Mouse (Mus musculus) heart, embryonic 13.5 days (tissue): ENCODE results near the gene Lmnb2. TPM values are rescaled to one million over a fixed set of nuclear protein-coding genes. Genes with fewer than 3 reads are reported as not detected.

Source experiments
- ATAC-seq: fragments of 200-750 bp; cut with Nextera tagmentation; 2 replicates; pipeline ENCODE4 v1.8.0; 2017; ENCODE audit warnings: moderate TSS enrichment; ENCODE audit not compliant: insufficient number of reproducible peaks, low FRiP score, low TSS enrichment; ENCODE audit errors: extremely low read depth
- H3K27ac ChIP-seq: fragments of 300-500 bp; sonication (generic); replicated peaks from 2 replicates; pipeline ENCODE4 v1.5.1; 2015; ENCODE audit warnings: moderate library complexity, mild to moderate bottlenecking, inconsistent platforms
- H3K27me3 ChIP-seq: fragments of 300-500 bp; sonication (generic); replicated peaks from 2 replicates; pipeline ENCODE4 v1.6.1; 2015; ENCODE audit warnings: mild to moderate bottlenecking, inconsistent platforms
- H3K36me3 ChIP-seq: fragments of 300-500 bp; sonication (generic); 2 replicates; pipeline ENCODE4 v1.6.1; 2015; ENCODE audit warnings: mild to moderate bottlenecking, inconsistent platforms
- H3K4me1 ChIP-seq: fragments of 300-500 bp; sonication (generic); 2 replicates; pipeline ENCODE4 v1.6.1; 2015; ENCODE audit warnings: inconsistent platforms
- H3K4me2 ChIP-seq: fragments of 300-500 bp; sonication (generic); 2 replicates; pipeline ENCODE4 v1.6.1; 2015; ENCODE audit warnings: inconsistent platforms, mild to moderate bottlenecking, moderate library complexity
- H3K4me3 ChIP-seq: fragments of 300-500 bp; sonication (generic); 2 replicates; pipeline ENCODE4 v1.5.1; 2015; ENCODE audit warnings: moderate library complexity, mild to moderate bottlenecking, inconsistent platforms
- H3K9ac ChIP-seq: fragments of 300-500 bp; sonication (generic); 2 replicates; pipeline ENCODE4 v1.6.1; 2015; ENCODE audit warnings: inconsistent platforms, mild to moderate bottlenecking, moderate library complexity
- H3K9me3 ChIP-seq: fragments of 300-500 bp; sonication (generic); 2 replicates; pipeline ENCODE4 v1.6.1; 2016; ENCODE audit warnings: inconsistent platforms
- WGBS: fragments of 180-500 bp; shearing (Covaris S2); methylation state at CpG from one replicate; pipeline ENCODE4 v1.1.7; 2015; ENCODE audit warnings: mixed read lengths; 5-methylcytosine and 5-hydroxymethylcytosine counted together
- polyA plus RNA-seq: library from polyadenylated mRNA; unstranded; fragments of >200 nt; fragmentation: Nextera tagmentation; extraction: Ambion mirVana; gene quantifications from 2 replicates; pipeline ENCODE4 v1.2.1, GENCODE M21; 2015

Lmnb2 gene
- polyA plus RNA-seq, 1 experiment from 2014 or later, result 24.8 TPM

DNA sequence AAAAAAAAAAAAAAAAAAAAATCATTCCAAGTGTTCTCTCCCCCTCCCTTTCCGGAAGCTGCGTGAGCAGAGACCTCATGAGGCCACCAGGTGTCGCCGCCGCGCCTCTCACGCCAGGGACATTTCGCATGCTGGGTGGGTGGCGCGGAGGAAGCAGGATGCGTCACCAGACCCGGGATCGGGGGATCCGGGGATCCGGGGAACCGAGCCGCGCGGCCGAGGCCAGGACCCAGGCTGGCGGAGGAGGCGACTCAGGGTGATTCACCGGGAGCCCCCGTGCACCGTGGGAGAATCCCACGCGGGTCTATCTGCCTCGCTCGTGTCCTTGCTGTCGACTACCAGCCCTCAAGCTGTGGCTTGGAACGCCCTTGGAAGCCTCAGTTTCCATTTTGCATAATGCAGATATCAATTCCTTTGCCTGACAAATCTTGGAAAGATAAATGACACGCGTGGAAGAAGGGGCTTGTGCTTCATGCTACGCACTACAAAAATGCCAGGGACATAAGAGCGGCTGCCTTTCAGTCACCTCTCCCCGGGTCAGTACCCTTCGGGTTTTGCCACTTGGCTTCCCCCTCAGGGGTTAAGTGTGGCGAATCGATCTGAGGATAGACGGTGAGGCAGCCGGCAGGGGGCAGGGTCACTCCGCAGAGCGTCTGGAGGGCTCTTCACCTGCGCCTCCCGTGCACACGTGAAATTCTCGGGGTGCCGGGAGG is 10.7 kb upstream of the Lmnb2 start:
- H3K4me1 ChIP-seq, result peaks cover 42% of the 10 kb centered on the region
- under 1% methylated on average over 48 of the region's 48 CpGs for WGBS
- ATAC-seq, result peak; percentile 11; the same call in 1 of the 2 replicates
- H3K9me3 ChIP-seq, result peaks cover 1% of the 10 kb centered on the region; the same call in 1 of the 2 replicates
- peak overlapping the region; percentile 97 for H3K27ac ChIP-seq
- peaks cover 3% of the 10 kb centered on the region; the same call in 1 of the 2 replicates for H3K36me3 ChIP-seq
- H3K27me3 ChIP-seq, result peaks cover 13% of the 10 kb centered on the region
- peak overlapping the region; percentile 79 for H3K9ac ChIP-seq
- peak overlapping the region; percentile 78 for H3K4me2 ChIP-seq
- peak overlapping the region; percentile 88 for H3K4me3 ChIP-seq

DNA sequence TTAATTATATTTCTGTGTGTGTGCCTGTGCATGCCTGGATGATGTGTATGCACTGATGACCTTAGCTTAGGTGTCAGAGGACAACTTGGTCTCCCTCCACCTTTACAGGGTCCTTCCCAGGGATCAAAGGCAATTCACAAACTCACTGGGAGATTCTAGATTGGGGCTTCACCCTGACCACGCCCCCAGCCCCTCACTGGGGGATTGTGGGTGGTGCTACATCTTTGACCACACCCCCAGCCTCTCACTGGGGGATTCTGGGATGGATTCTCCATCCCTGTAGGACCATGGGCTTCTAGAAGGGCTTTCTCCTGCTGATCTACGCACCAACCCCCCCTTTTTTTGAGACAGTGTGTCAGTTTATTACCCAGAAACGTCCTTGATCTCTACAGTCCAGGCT is 7.4 kb upstream of the Lmnb2 start:
- H3K4me3 ChIP-seq, result no peak overlapping the region
- peaks cover 2% of the 10 kb centered on the region; the same call in 1 of the 2 replicates for H3K9me3 ChIP-seq
- no peaks in the 10 kb centered on the region for H3K27me3 ChIP-seq
- ATAC-seq, result no peak
- peaks cover 18% of the 10 kb centered on the region for H3K4me1 ChIP-seq
- no peak overlapping the region for H3K27ac ChIP-seq
- H3K9ac ChIP-seq, result no peak overlapping the region
- no peaks in the 10 kb centered on the region for H3K36me3 ChIP-seq
- H3K4me2 ChIP-seq, result no peak overlapping the region
- WGBS, result 44% methylated on average over 3 of the region's 3 CpGs

DNA sequence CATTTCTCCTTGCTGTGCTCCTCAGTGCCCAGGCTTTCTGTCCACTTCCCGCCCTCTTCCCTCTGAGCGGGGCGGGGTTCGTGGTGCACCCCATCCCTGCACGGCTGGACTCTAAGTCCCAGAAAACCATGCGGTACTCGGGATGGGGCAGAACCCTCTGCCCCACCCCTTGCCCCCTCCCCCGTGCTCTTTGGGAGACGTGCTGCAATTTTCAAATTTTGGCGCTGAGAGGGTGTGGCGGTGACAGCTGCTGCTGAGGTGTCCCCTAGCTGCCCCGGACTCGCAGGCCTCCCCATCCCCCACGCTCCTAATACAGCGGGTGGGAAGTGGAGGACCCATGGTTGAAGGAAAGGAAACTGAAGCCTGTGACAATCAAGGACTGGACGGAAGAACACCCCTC is 3.9 kb upstream of the Lmnb2 start:
- Histone ChIP-seq H3K4me2 (peak overlapping the region; percentile 68), H3K9ac (peak overlapping the region; percentile 80), H3K4me1 (peaks cover 18% of the 10 kb centered on the region), H3K9me3 (peaks cover 2% of the 10 kb centered on the region; the same call in 1 of the 2 replicates), H3K27me3 (no peaks in the 10 kb centered on the region), H3K4me3 (peak overlapping the region; percentile 48), H3K36me3 (no peaks in the 10 kb centered on the region), H3K27ac (peak overlapping the region; percentile 53)
- WGBS, result 4% methylated on average over 16 of the region's 16 CpGs
- 0 out of 2 replicates have a peak, but pooled peaks have one; percentile 39 for ATAC-seq

DNA sequence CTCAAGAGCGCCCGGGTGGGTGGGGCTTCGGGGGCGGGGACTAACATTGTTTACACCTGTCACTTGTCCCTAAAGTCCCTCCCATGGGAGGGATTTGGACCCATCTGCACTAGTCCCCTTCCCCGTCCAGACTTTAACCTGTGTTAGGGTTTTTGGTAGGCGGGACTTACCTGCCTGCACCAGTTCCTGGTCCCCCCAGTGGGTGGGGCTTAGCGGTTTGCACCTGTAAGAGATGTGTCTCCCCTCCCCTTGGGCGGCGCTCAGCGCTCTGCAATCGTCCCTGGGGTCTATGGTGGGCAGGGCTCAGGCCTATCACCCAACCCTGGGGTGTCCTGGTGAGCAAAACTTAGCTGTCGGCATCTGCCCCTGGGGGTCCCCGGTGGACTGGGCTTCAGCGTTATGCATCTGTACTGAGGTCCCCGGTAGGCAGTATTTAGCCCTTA is 688 bp downstream of the Lmnb2 start:
- Histone ChIP-seq H3K4me1 (peaks cover 38% of the 10 kb centered on the region), H3K27ac (peak overlapping the region; percentile 51)

DNA sequence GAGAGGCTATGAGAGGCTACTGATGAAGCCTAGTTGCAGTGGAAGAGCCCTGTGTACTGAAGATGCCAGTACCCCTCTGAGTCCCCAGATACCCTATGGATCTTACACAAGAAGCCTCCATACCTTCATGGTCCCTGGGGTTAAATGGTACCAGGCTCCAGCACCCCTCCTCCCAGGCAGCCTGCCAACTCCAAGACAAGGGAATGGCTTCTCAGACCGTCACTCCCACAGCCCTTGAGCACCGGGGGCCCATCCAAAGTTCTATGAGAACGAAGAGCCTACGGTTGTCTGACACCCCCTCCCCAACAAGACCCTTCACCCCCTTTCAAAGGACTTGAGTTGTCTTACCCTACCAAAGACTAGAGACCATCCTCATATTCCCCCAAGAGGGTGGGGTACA is 2.3 kb downstream of the Lmnb2 start:
- Histone ChIP-seq H3K27me3 (no peaks in the 10 kb centered on the region), H3K36me3 (peaks cover 29% of the 10 kb centered on the region), H3K9ac (no peak overlapping the region), H3K4me1 (peaks cover 30% of the 10 kb centered on the region), H3K27ac (no peak overlapping the region), H3K4me3 (no peak overlapping the region), H3K9me3 (no peaks in the 10 kb centered on the region), H3K4me2 (no peak overlapping the region)
- no peak for ATAC-seq
- WGBS, result 76% methylated on average over 4 of the region's 4 CpGs

More for the DNA sequence above, 688 bp downstream of the Lmnb2 start:
- peak overlapping the region; percentile 98 for H3K4me2 ChIP-seq
- WGBS, result under 1% methylated on average over 15 of the region's 15 CpGs
- peaks cover 15% of the 10 kb centered on the region for H3K36me3 ChIP-seq
- no peaks in the 10 kb centered on the region for H3K27me3 ChIP-seq
- no peak for ATAC-seq
- H3K9me3 ChIP-seq, result no peaks in the 10 kb centered on the region
- H3K4me3 ChIP-seq, result peak overlapping the region; percentile 97
- peak overlapping the region; percentile 90 for H3K9ac ChIP-seq

DNA sequence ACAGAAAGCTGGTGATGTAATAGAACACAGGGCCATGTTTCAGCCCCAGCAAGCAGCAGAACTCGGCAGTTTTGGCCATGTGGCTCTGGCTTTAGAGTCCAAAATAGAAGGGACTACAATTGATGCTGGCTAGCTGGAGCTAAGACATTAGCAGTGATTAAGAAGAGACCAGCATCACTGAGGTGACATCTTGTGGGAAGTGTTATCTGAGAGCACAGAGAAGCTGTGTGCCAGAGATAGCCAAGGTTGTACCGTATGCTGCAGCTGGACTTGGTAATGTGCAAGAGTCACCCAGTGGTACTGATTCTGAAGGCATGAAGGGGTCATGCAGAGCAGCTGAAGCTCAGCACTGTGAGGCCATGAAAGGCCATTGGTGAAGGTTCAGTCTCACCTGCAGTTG is 2.8 kb downstream of the Lmnb2 start:
- H3K9me3 ChIP-seq, result no peaks in the 10 kb centered on the region
- no peak overlapping the region for H3K4me2 ChIP-seq
- no peak overlapping the region for H3K9ac ChIP-seq
- peaks cover 30% of the 10 kb centered on the region for H3K4me1 ChIP-seq
- no peak for ATAC-seq
- no peaks in the 10 kb centered on the region for H3K27me3 ChIP-seq
- H3K27ac ChIP-seq, result no peak overlapping the region
- H3K36me3 ChIP-seq, result peaks cover 34% of the 10 kb centered on the region
- no peak overlapping the region for H3K4me3 ChIP-seq
- WGBS, result 65% methylated on average over 2 of the region's 2 CpGs

DNA sequence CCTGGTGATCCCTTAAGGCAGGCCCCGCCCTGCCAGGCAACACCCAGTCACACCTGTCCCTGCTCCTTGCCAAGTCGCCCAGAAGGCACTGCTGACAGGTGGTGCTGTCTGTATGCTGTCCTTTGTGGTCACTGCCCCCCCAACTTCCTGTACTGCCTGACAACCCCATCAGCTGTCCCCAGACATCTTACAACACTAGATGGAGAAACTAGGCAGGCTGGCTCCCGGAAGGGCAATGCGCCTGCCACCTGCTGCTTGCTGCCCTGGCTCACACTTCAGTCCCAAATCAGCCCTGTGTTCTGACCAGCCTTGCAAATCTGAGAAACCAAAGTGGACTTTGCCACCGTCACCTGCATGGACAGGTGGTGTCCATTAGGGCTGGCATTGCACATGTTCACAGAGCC is 3.8 kb downstream of the Lmnb2 start:
- Histone ChIP-seq H3K4me1 (peaks cover 30% of the 10 kb centered on the region), H3K4me3 (no peak overlapping the region), H3K36me3 (peaks cover 44% of the 10 kb centered on the region), H3K4me2 (no peak overlapping the region), H3K27me3 (no peaks in the 10 kb centered on the region), H3K9me3 (no peaks in the 10 kb centered on the region), H3K27ac (no peak overlapping the region), H3K9ac (no peak overlapping the region)
- 86% methylated on average over 5 of the region's 5 CpGs for WGBS
- ATAC-seq, result no peak

DNA sequence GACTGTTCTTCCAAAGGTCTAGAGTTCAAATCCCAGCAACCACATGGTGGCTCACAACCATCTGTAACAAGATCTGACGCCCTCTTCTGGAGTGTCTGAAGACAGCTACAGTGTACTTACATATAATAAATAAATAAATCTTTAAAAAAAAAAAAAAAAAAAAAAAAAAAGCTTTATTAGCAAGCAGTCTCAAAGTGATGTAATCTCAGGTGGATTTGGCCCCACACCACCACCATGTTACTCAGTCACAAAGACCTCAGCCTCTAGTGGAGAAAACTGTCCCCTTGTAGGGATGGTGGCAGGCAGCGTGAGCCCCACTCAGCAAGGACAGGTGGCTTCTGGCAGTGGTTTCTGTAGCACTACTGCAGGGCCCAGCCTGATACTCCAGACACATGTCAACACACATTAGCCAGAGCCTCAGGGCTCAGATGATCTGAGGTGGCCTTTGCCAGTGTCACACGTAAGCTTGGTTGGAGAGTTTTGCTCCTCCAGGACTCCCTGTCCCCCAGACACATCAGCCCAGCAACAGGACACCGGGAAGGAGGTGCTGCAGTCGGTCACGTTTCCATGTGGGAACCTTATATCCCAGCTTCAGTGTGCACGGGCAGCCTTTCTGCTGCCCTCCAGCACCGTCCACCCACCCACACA is 4.6 kb downstream of the Lmnb2 start:
- Histone ChIP-seq H3K4me3 (no peak overlapping the region), H3K4me1 (peaks cover 29% of the 10 kb centered on the region)
- WGBS, result 81% methylated on average over 8 of the region's 8 CpGs

DNA sequence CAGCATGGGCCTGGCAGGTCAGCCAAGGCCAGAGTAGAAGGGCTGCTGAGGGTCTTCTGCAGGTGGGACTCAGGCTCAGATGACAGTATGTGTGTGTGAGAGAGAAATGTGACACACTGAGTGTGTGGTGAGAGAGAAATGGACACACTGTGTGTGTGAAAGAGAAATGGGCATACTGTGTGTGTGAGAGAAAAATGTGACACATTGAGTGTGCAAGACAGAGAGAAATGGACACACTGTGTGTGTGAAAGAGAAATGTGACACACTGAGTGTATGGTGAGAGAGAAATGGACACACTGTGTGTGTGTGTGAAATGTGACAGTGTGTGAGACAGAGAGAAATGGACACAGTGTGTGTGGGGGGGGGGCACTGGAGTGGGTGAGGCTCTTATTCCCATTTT is 6.2 kb downstream of the Lmnb2 start:
- Histone ChIP-seq H3K9me3 (no peaks in the 10 kb centered on the region), H3K4me2 (no peak overlapping the region), H3K27me3 (no peaks in the 10 kb centered on the region), H3K4me1 (peaks cover 20% of the 10 kb centered on the region), H3K4me3 (no peak overlapping the region), H3K36me3 (peaks cover 67% of the 10 kb centered on the region), H3K27ac (no peak overlapping the region), H3K9ac (no peak overlapping the region)
- ATAC-seq, result no peak

More for the DNA sequence above, 4.6 kb downstream of the Lmnb2 start:
- Histone ChIP-seq H3K9me3 (no peaks in the 10 kb centered on the region), H3K27me3 (no peaks in the 10 kb centered on the region), H3K27ac (no peak overlapping the region), H3K4me2 (no peak overlapping the region), H3K9ac (no peak overlapping the region), H3K36me3 (peaks cover 52% of the 10 kb centered on the region)
- ATAC-seq, result no peak

DNA sequence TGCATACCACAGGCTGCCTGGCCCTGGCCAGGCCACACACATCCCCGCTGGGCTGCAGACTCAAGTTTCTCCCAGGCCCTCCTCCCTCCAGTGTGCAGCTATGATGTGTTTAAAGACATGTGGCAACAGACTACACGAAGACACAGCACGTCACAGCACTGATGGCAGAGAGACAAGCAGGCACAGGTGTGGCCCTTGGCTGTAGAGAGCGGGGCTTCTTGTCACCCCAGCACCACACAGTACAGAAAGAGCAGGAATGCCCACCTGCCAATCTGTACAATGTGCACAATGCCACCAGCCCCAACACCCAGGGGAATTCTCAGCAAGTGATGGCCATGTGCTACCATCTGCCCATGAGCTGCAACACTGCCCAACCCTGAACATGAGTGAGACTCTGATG is 6.7 kb downstream of the Lmnb2 start:
- 88% methylated on average over 4 of the region's 4 CpGs for WGBS
- Histone ChIP-seq H3K27me3 (no peaks in the 10 kb centered on the region), H3K36me3 (peaks cover 70% of the 10 kb centered on the region), H3K9me3 (no peaks in the 10 kb centered on the region), H3K4me2 (no peak overlapping the region), H3K9ac (no peak overlapping the region), H3K27ac (no peak overlapping the region), H3K4me3 (no peak overlapping the region), H3K4me1 (peaks cover 15% of the 10 kb centered on the region)
- ATAC-seq, result no peak

DNA sequence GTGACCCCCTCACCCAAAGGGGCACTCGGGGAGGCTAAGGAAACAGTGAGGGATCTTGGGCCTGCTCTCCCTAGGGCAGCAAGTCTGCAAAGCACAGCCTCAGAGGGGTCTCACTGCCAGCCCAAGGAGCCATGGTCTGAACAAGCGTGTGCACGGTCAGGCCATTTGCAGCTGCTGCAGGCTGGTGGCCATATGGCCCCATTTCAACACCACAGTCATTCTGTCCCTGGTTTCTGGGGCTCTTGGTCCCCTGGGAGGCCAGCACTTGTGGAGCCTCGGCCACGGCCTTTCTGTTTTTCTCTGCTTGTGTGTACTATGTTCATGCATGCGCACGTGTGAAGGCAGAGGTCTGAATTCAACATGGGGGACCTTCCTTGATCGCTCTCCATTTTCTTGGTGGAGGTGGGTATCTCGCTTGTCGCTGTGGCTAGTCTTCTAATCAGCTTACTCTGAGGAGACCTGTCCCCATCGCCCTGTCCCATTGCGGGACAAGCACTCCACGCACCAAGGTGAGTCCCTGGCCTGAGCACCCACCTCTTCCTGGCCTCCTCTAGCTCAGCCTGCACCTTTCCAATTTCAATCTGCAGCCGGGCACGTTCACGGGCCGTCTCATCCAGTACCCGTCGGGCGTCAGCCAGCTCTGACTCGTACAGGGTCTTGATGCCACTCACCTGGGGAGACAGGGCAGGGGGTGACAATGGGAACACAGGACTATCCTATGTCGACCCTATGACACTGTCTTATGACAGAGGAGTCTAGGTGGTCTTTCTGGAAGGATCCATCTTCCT is 8.5 kb downstream of the Lmnb2 start:
- Histone ChIP-seq H3K27ac (no peak overlapping the region), H3K9me3 (no peaks in the 10 kb centered on the region), H3K36me3 (peaks cover 83% of the 10 kb centered on the region), H3K4me1 (peaks cover 10% of the 10 kb centered on the region; the same call in 1 of the 2 replicates), H3K4me2 (no peak overlapping the region), H3K27me3 (no peaks in the 10 kb centered on the region), H3K4me3 (no peak overlapping the region), H3K9ac (no peak overlapping the region)
- no peak for ATAC-seq
- 91% methylated on average over 22 of the region's 22 CpGs for WGBS
